ENCODE assay signal across 9 mouse cellular contexts in the genomic region with DNA sequence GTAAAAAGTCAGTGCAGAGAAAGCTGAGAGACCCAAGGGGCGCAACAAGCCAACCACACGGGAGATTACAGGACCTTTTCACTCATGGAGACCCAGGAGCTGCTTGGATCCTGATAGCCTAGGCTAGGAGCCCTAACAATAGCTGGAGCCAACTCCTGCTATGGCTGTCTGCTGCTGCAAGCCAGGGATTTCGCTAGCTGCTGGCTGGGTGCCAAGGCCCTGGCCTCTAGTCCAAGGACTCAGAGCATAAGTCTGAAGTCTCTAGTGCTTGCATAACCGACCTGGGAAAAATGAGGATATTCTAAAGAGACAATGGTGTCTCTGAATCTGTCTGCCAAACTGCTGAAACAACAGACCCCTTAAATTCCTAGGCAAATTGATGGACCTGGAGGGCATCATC.
A peak's percentile ranks its signal among the peaks of the same experiment; 100 is the strongest.
DNase-seq lines count a peak whose midpoint lies in the region; ATAC-seq and TF ChIP-seq lines count a peak whose summit lies in the region.
"Had no signal": no experiment of that assay in that cellular context is flagged by ENCODE, and none has a peak within 500 bp of the region (broad histone marks: within the 10 kb centered on the region; RNA-seq: fewer than 3 reads in every experiment).

No protein-coding gene starts in this region.

- no peak for TF ChIP-seq CTCF in midbrain, postnatal 0 days (IDR thresholded peaks at IDR 0.05)
- no peak for TF ChIP-seq CTCF in liver, postnatal 0 days (IDR thresholded peaks at IDR 0.05; ENCODE audit: low read depth)

- no peak overlapping the region for H3K9ac ChIP-seq in midbrain, postnatal 0 days (replicated peaks; ENCODE audit: low read length, poor library complexity, severe bottlenecking)
- no peak overlapping the region for H3K9ac ChIP-seq in midbrain, embryonic 13.5 days (replicated peaks)
- no peak overlapping the region for H3K9ac ChIP-seq in liver, postnatal 0 days (replicated peaks)
- no peak overlapping the region for H3K9ac ChIP-seq in hindbrain, embryonic 13.5 days
- H3K9ac ChIP-seq: embryonic facial prominence, embryonic 13.5 days had no signal

- H3K9me3 ChIP-seq in midbrain, postnatal 0 days (ENCODE audit: low read length), result no peaks in the 10 kb centered on the region
- H3K9me3 ChIP-seq in midbrain, embryonic 13.5 days, result 0 out of 2 replicates have a peak, but pooled peaks cover 3% of the 10 kb centered on the region
- no peaks in the 10 kb centered on the region for H3K9me3 ChIP-seq in liver, postnatal 0 days (ENCODE audit: low read length)
- no peaks in the 10 kb centered on the region for H3K9me3 ChIP-seq in hindbrain, embryonic 13.5 days
- H3K9me3 ChIP-seq: embryonic facial prominence, embryonic 13.5 days had no signal

- no peak for ATAC-seq in midbrain, postnatal 0 days (ENCODE audit: low FRiP score)
- ATAC-seq in midbrain, embryonic 13.5 days, result no peak
- no peak for ATAC-seq in liver, postnatal 0 days
- ATAC-seq in hindbrain, embryonic 13.5 days (ENCODE audit: low FRiP score), result no peak

- no peak overlapping the region for H3K4me3 ChIP-seq in midbrain, postnatal 0 days (ENCODE audit: low read depth, low read length)
- no peak overlapping the region for H3K4me3 ChIP-seq in midbrain, embryonic 13.5 days (replicated peaks)
- no peak overlapping the region for H3K4me3 ChIP-seq in liver, postnatal 0 days (ENCODE audit: low read depth, low read length)
- no peak overlapping the region for H3K4me3 ChIP-seq in hindbrain, embryonic 13.5 days
- H3K4me3 ChIP-seq: embryonic facial prominence, embryonic 13.5 days had no signal

- H3K36me3 ChIP-seq in midbrain, postnatal 0 days (ENCODE audit: insufficient read depth, low read length), result no peaks in the 10 kb centered on the region
- H3K36me3 ChIP-seq in midbrain, embryonic 13.5 days, result no peaks in the 10 kb centered on the region
- H3K36me3 ChIP-seq in liver, postnatal 0 days (replicated peaks; ENCODE audit: insufficient read depth, low read length), result no peaks in the 10 kb centered on the region
- no peaks in the 10 kb centered on the region for H3K36me3 ChIP-seq in hindbrain, embryonic 13.5 days
- H3K36me3 ChIP-seq: embryonic facial prominence, embryonic 13.5 days had no signal

- no peak overlapping the region for H3K4me2 ChIP-seq in midbrain, postnatal 0 days (ENCODE audit: low read depth, low read length, poor library complexity, severe bottlenecking)
- no peak overlapping the region for H3K4me2 ChIP-seq in midbrain, embryonic 13.5 days (replicated peaks)
- no peak overlapping the region for H3K4me2 ChIP-seq in liver, postnatal 0 days (ENCODE audit: low read depth, low read length)
- no peak overlapping the region for H3K4me2 ChIP-seq in hindbrain, embryonic 13.5 days
- H3K4me2 ChIP-seq: embryonic facial prominence, embryonic 13.5 days had no signal

- TF ChIP-seq EP300 in liver, postnatal 0 days (IDR thresholded peaks at IDR 0.05; ENCODE audit: low read depth), result no peak

- no peak overlapping the region for H3K27ac ChIP-seq in midbrain, postnatal 0 days (ENCODE audit: low read depth, low read length)
- H3K27ac ChIP-seq in midbrain, embryonic 13.5 days, result no peak overlapping the region
- no peak overlapping the region for H3K27ac ChIP-seq in liver, postnatal 0 days (ENCODE audit: low read depth)
- no peak overlapping the region for H3K27ac ChIP-seq in hindbrain, embryonic 13.5 days
- H3K27ac ChIP-seq: embryonic facial prominence, embryonic 13.5 days had no signal

- peak; percentile 14 for DNase-seq in midbrain, postnatal 0 days (ENCODE audit: low spot score)
- DNase-seq in gastrocnemius, adult 18-20 months (ENCODE audit: low spot score), result peak; percentile 24
- DNase-seq in liver, postnatal 0 days, result peak; percentile 40
- peak; percentile 7 to 75 for DNase-seq in urinary bladder, postnatal 36 days (ENCODE audit: low spot score in 2 of 2)
- no peak for DNase-seq in thymus, postnatal 4 days
- DNase-seq in left cerebral cortex, adult 9 months (ENCODE audit: low spot score in 2 of 2), result no peak

- 66% methylated on average over 4 of the region's 4 CpGs for WGBS in midbrain, postnatal 0 days
- WGBS in midbrain, embryonic 13.5 days, result 80% methylated on average over 4 of the region's 4 CpGs
- 59% methylated on average over 4 of the region's 4 CpGs for WGBS in liver, postnatal 0 days (ENCODE audit: insufficient replicate concordance)
- 76% methylated on average over 4 of the region's 4 CpGs for WGBS in hindbrain, embryonic 13.5 days

- no peaks in the 10 kb centered on the region for H3K27me3 ChIP-seq in midbrain, postnatal 0 days (ENCODE audit: insufficient read depth, low read length)
- H3K27me3 ChIP-seq in midbrain, embryonic 13.5 days, result no peaks in the 10 kb centered on the region
- no peaks in the 10 kb centered on the region for H3K27me3 ChIP-seq in liver, postnatal 0 days (ENCODE audit: insufficient read depth, low read length)
- H3K27me3 ChIP-seq in hindbrain, embryonic 13.5 days, result 0 out of 2 replicates have a peak, but pooled peaks cover 2% of the 10 kb centered on the region
- H3K27me3 ChIP-seq: embryonic facial prominence, embryonic 13.5 days had no signal

- no peaks in the 10 kb centered on the region for H3K4me1 ChIP-seq in midbrain, postnatal 0 days (ENCODE audit: insufficient read depth, low read length)
- H3K4me1 ChIP-seq in midbrain, embryonic 13.5 days (replicated peaks), result no peaks in the 10 kb centered on the region
- H3K4me1 ChIP-seq in liver, postnatal 0 days (ENCODE audit: insufficient read depth), result no peaks in the 10 kb centered on the region
- no peaks in the 10 kb centered on the region for H3K4me1 ChIP-seq in hindbrain, embryonic 13.5 days (replicated peaks)
- H3K4me1 ChIP-seq: embryonic facial prominence, embryonic 13.5 days had no signal

Comparison
In these comparisons a context has a peak if more than half of its experiments do, and no peak if none do; other contexts are left out.
1. DNase-seq: peak in midbrain, postnatal 0 days (single experiment), gastrocnemius, adult 18-20 months (single experiment), liver, postnatal 0 days (single experiment) and urinary bladder, postnatal 36 days (2 of 2); none in thymus, postnatal 4 days (single experiment) and left cerebral cortex, adult 9 months (0 of 2).